Mouse (Mus musculus): ENCODE data around the gene Cdkn1b. TPM values are rescaled to one million over a fixed set of nuclear protein-coding genes. Genes with fewer than 3 reads are reported as not detected.

Cdkn1b gene
- polyA plus RNA-seq, 1 experiment from 2014 or later, result 24.4 TPM

DNA sequence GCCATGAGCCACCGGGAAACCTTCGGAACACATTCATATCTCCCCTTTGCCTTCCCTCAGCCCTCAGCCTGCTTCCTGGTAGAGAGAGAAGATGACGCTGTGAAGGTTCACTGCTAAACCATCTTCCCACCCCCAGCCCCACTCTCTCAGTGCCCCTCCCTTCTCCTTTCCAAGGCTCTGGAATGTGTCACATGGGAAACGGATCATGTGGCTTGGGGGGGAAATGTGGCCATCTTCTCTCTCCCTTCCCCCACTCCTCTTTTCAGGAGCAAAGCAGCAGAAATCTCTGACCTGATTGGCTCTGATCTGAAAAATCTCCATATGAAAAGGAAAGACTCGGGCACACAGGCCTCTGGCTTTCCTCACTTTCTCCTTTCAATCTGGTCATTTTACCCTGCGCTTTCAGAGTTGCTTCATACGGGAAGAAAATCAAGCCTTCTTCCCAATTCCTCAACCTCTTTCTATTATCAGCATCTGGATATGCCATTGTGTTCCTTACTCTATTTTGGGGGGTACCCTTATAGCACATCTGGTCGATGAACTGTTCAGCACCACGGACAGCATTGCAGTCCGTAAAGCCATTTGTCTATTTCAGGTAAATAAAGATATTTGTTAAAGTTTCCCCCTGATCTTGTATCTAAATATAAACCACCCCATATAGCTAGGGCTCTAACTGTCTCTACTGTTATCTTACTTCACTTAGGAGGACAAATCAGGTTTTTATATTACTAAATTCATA, 32.3 kb upstream of the Cdkn1b start:
- Histone ChIP-seq H3K36me3 (replicated peaks) (no peaks in the 10 kb centered on the region), H3K9me3 (no peaks in the 10 kb centered on the region), H3K9ac (peak overlapping the region; percentile 74), H3K4me2 (peak overlapping the region; percentile 55), H3K27me3 (replicated peaks) (no peaks in the 10 kb centered on the region), H3K4me1 (peaks cover 40% of the 10 kb centered on the region), H3K4me3 (peak overlapping the region; percentile 49), H3K27ac (peak overlapping the region; percentile 92)
- WGBS, result under 1% methylated on average over 10 of the region's 10 CpGs
- ATAC-seq (replicated peaks), result peak; percentile 93

GRCm38 (mm10) chr6:134888563-134889017, 31.6 kb upstream of the Cdkn1b start:
- H3K36me3 ChIP-seq (replicated peaks), result no peaks in the 10 kb centered on the region
- ATAC-seq (replicated peaks), result peak; percentile 73
- H3K27me3 ChIP-seq (replicated peaks), result no peaks in the 10 kb centered on the region
- no peaks in the 10 kb centered on the region for H3K9me3 ChIP-seq
- 2% methylated on average over 4 of the region's 4 CpGs for WGBS
- H3K4me2 ChIP-seq, result peak overlapping the region; percentile 55
- H3K4me3 ChIP-seq, result peak overlapping the region; percentile 49
- peak overlapping the region; percentile 31 for H3K9ac ChIP-seq
- H3K4me1 ChIP-seq, result peaks cover 40% of the 10 kb centered on the region
- H3K27ac ChIP-seq, result peak overlapping the region; percentile 92

- Histone ChIP-seq H3K4me1 (peaks cover 28% of the 10 kb centered on the region), H3K4me2 (no peak overlapping the region), H3K9me3 (no peaks in the 10 kb centered on the region), H3K9ac (no peak overlapping the region), H3K27me3 (replicated peaks) (no peaks in the 10 kb centered on the region), H3K27ac (peak overlapping the region; percentile 92), H3K4me3 (no peak overlapping the region), H3K36me3 (replicated peaks) (no peaks in the 10 kb centered on the region)
- WGBS, result 78% methylated on average over 1 of the region's 1 CpGs
- no peak for ATAC-seq (replicated peaks)
Measured at GRCm38 (mm10) chr6:134889763-134890162, 30.4 kb upstream of the Cdkn1b start.

DNA sequence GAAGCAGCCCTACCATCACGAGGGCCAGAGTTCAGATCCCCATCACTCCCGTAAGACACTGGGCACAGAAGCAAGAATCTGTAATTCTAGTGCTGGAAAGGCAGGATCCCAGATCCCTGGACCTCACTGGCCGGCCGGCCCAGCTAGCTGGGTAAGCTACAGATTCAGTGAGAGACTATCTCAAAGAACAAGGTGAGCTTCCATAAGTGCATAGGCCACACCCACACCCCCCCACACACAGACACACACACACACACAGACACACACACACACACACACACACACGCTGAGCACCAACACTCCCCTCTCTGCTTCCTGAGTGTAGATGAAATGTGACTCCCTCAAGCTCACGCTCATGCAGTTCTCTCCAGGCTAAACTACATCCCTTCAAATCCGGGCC, 29.8 kb upstream of the Cdkn1b start:
- WGBS, result 89% methylated on average over 7 of the region's 7 CpGs
- H3K4me2 ChIP-seq, result no peak overlapping the region
- no peak overlapping the region for H3K4me3 ChIP-seq
- no peak overlapping the region for H3K27ac ChIP-seq
- no peak overlapping the region for H3K9ac ChIP-seq
- no peak for ATAC-seq (replicated peaks)
- no peaks in the 10 kb centered on the region for H3K27me3 ChIP-seq (replicated peaks)
- H3K36me3 ChIP-seq (replicated peaks), result no peaks in the 10 kb centered on the region
- H3K4me1 ChIP-seq, result peaks cover 22% of the 10 kb centered on the region
- no peaks in the 10 kb centered on the region for H3K9me3 ChIP-seq

DNA sequence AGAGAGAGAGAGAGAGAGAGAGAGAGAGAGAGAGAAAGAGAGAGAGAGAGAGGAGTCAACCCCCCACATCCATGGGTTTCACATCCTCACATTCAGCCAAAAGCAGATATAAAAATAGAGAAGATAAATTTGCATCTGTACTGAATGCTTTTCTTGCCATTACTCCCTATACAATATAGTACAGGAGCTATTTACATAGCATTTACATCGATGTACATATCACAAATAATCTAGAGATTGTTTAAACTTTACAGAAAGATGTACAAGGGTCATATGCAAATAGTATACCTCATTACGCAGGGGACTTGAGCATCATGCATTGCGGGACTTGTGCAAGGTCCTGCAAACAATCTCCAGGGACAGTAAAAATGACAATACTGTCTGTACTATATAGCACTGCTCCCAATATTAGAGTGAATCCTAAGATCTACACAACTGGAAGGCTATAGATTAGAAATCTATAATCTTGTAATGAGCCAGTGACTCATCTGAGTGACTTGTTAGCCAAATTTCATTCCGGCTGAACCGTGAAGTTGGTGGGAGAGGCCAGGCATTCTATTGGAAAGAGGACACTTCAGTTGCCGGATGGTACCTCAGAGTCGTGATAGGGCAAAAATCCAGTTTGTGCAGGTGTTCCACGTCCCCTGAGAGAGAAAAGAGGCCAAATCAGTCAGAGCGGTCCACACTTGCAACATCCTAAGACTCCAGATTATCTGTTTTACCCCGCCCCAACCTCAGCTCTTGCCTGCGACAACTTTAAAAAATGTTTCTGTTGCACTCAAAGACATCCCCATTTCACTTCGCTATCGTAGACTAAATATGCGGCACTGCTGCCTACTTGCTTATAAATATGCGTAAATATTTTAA, 23.4 kb upstream of the Cdkn1b start:
- no peaks in the 10 kb centered on the region for H3K36me3 ChIP-seq (replicated peaks)
- 56% methylated on average over 15 of the region's 15 CpGs for WGBS
- peak overlapping the region; percentile 85 for H3K4me2 ChIP-seq
- H3K9me3 ChIP-seq, result no peaks in the 10 kb centered on the region
- ATAC-seq (replicated peaks), result no peak
- H3K27ac ChIP-seq, result no peak overlapping the region
- H3K4me1 ChIP-seq, result peaks cover 8% of the 10 kb centered on the region
- H3K4me3 ChIP-seq, result peak overlapping the region; percentile 47
- H3K9ac ChIP-seq, result peak overlapping the region; percentile 64; the same call in 1 of the 2 replicates
- no peaks in the 10 kb centered on the region for H3K27me3 ChIP-seq (replicated peaks)

DNA sequence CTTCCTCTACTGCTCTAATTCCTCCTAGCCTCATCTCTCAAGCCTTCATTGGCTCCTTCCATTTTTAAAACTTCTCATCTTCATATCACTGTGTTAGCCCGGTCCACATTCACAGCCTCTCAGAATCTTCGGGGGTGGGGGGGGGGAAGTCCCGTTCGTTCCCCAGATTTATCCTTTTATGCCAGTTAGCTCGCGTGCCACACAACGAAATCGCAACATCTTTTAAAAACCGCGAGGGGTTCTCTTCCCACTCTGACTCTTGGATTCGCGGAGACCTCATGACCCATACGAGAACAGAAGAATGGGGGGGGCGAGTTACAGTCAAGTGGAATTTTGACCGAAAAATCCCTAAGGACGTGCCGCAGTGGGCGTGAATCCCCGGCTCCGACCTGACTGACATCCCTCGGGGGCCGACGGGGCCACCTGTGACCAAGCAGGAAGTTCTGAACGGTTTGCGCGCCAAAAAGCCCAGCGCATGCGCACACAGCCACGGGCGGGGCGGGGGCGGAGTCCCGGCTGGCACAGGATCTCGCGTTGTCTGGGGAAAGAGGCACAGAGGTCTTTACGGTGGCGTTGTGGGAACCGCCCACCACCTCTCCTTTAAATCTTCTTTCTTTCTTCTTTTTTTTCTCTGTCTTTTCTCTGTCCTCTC, 22.6 kb upstream of the Cdkn1b start:
- peaks cover 8% of the 10 kb centered on the region for H3K4me1 ChIP-seq
- H3K4me3 ChIP-seq, result peak overlapping the region; percentile 47
- H3K27me3 ChIP-seq (replicated peaks), result no peaks in the 10 kb centered on the region
- peak overlapping the region; percentile 85 for H3K4me2 ChIP-seq
- ATAC-seq (replicated peaks), result peak; percentile 93
- H3K9ac ChIP-seq, result peak overlapping the region; percentile 64
- H3K36me3 ChIP-seq (replicated peaks), result no peaks in the 10 kb centered on the region
- no peaks in the 10 kb centered on the region for H3K9me3 ChIP-seq
- H3K27ac ChIP-seq, result peak overlapping the region; percentile 98
- under 1% methylated on average over 38 of the region's 38 CpGs for WGBS

GRCm38 (mm10) chr6:134898095-134898965, 21.9 kb upstream of the Cdkn1b start, which contains the start of gene Gpr19:
Gene Gpr19 (minus strand): TSS chr6:134898578.
- Histone ChIP-seq H3K4me1 (peaks cover 8% of the 10 kb centered on the region), H3K4me3 (peak within 1 kb of the TSS; percentile 47), H3K36me3 (replicated peaks) (no peaks in the 10 kb centered on the region), H3K9me3 (no peaks in the 10 kb centered on the region), H3K4me2 (peak within 1 kb of the TSS; percentile 85), H3K27me3 (replicated peaks) (no peaks in the 10 kb centered on the region), H3K9ac (peak within 1 kb of the TSS; percentile 64), H3K27ac (peak within 1 kb of the TSS; percentile 98)
- peak; percentile 95 for ATAC-seq (replicated peaks)
- under 1% methylated on average over 51 of the region's 51 CpGs for WGBS

GRCm38 (mm10) chr6:134903368-134903767, 16.8 kb upstream of the Cdkn1b start:
- Histone ChIP-seq H3K4me2 (no peak overlapping the region), H3K4me3 (no peak overlapping the region), H3K4me1 (no peaks in the 10 kb centered on the region; the same call in none of the 2 replicates), H3K9me3 (no peaks in the 10 kb centered on the region), H3K36me3 (replicated peaks) (no peaks in the 10 kb centered on the region), H3K27me3 (replicated peaks) (no peaks in the 10 kb centered on the region), H3K9ac (no peak overlapping the region), H3K27ac (no peak overlapping the region)
- ATAC-seq (replicated peaks), result no peak
- 92% methylated on average over 4 of the region's 4 CpGs for WGBS

GRCm38 (mm10) chr6:134903891-134904884, 16.0 kb upstream of the Cdkn1b start:
- WGBS, result 96% methylated on average over 10 of the region's 10 CpGs
- Histone ChIP-seq H3K9ac (no peak overlapping the region), H3K9me3 (no peaks in the 10 kb centered on the region), H3K36me3 (replicated peaks) (no peaks in the 10 kb centered on the region), H3K4me2 (no peak overlapping the region), H3K27me3 (replicated peaks) (no peaks in the 10 kb centered on the region), H3K27ac (no peak overlapping the region), H3K4me3 (no peak overlapping the region), H3K4me1 (no peaks in the 10 kb centered on the region; the same call in none of the 2 replicates)
- ATAC-seq (replicated peaks), result no peak

DNA sequence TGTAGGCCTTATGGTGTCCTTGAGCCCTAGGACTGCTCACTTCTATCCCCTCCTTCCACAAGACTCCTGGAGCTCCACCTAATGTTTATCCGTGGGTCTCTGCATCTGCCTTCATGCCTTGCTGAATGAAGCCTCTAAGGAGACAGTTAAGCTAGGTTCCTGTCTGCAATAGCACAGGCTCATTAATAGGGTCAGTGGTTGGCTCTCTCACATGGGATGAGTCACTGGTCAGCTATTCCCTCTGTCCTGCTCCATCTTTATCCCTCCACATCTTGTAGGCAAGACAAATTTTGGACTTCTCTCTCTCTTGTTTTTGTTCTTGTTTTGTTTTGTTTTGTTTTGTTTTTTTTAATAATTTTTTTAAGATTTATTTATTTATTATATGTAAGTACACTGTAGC, 14.4 kb upstream of the Cdkn1b start:
- Histone ChIP-seq H3K4me2 (no peak overlapping the region), H3K36me3 (replicated peaks) (no peaks in the 10 kb centered on the region), H3K27ac (no peak overlapping the region), H3K4me1 (no peaks in the 10 kb centered on the region), H3K9ac (no peak overlapping the region), H3K4me3 (no peak overlapping the region), H3K27me3 (replicated peaks) (no peaks in the 10 kb centered on the region), H3K9me3 (no peaks in the 10 kb centered on the region)
- WGBS, result 87% methylated on average over 1 of the region's 1 CpGs
- ATAC-seq (replicated peaks), result no peak
